Comparison of ENCODE assay signal across 8 mouse cellular contexts in genomic region chr12:91815990-91816389, GRCm38 (mm10). TPM values are rescaled to one million over a fixed set of nuclear protein-coding genes. Genes with fewer than 3 reads are reported as not detected.
DNase-seq lines count a peak whose midpoint lies in the region; ATAC-seq lines count a peak whose summit lies in the region.

No protein-coding gene starts in this region.

- no peaks in the 10 kb centered on the region for H3K27me3 ChIP-seq in lung, embryonic 15.5 days

- no peaks in the 10 kb centered on the region for H3K4me1 ChIP-seq in lung, embryonic 15.5 days

- peaks cover 83% of the 10 kb centered on the region for H3K36me3 ChIP-seq in lung, embryonic 15.5 days

- no peak overlapping the region for H3K27ac ChIP-seq in lung, embryonic 15.5 days

- no peak overlapping the region for H3K4me2 ChIP-seq in lung, embryonic 15.5 days

- H3K4me3 ChIP-seq in lung, embryonic 15.5 days = no peak overlapping the region

- WGBS in lung, embryonic 15.5 days = 24% methylated on average over 10 of the region's 10 CpGs

- H3K9me3 ChIP-seq in lung, embryonic 15.5 days = no peaks in the 10 kb centered on the region

- ATAC-seq in hematopoietic stem cell, adult 5-6 weeks (replicated peaks in 1 of 2; ENCODE audit: insufficient read depth in 1 of 2, low FRiP score in 2 of 2, low TSS enrichment in 1 of 2, low read depth in 1 of 2, poor library complexity in 2 of 2, severe bottlenecking in 2 of 2) = peak; percentile 63 to 77; a peak in 2 of 4 replicates
- ATAC-seq in lung, embryonic 15.5 days (ENCODE audit: borderline replicate concordance, extremely low read depth, low FRiP score, low TSS enrichment) = peak; percentile 42; the same call in 1 of the 2 replicates

- H3K9ac ChIP-seq in lung, embryonic 15.5 days = no peak overlapping the region

- peak; percentile 45 to 50 for DNase-seq in CD8-positive naive resting alpha-beta T cell, adult 2 months (ENCODE audit: low read depth in 2 of 2, low spot score in 2 of 2)
- DNase-seq in adrenal gland, adult 2 months = peak; percentile 66
- DNase-seq in embryo, embryonic 9.5 days (ENCODE audit: extremely low spot score) = peak; percentile 54
- peak; percentile 52 for DNase-seq in layer of hippocampus, adult 11-12 months (ENCODE audit: low spot score)
- DNase-seq in ovary, postnatal 14 days (ENCODE audit: low spot score) = peak; percentile 41
- peak; percentile 50 for DNase-seq in thymus, postnatal 25 days

RNA-seq across cellular contexts. Expression of gene Ston2, which starts 27.8 kb away (rescaled TPM):
- 1 to 10 TPM; 4.6 to 9.7 TPM for total RNA-seq in adrenal gland, adult 2 months (2021)
- 2.0 and 4.4 TPM in 2 replicates for polyA plus RNA-seq in adrenal gland, adult 2 months (2012; rRNA removed)
- total RNA-seq in hematopoietic stem cell, adult 5-6 weeks (2017) = 0.81 and 0.94 TPM in 2 replicates
- polyA plus RNA-seq in lung, embryonic 15.5 days (2015; fragmentation: Nextera tagmentation; extraction: Ambion mirVana) = 9.4 and 11.1 TPM in 2 replicates

RNA-seq across cellular contexts. Expression of gene Sel1l, which starts 33.0 kb away (rescaled TPM):
- total RNA-seq in adrenal gland, adult 2 months (2021) = 100 to 1,000 TPM; 135 to 181 TPM
- polyA plus RNA-seq in adrenal gland, adult 2 months (2012; rRNA removed) = 26.9 and 28.8 TPM in 2 replicates
- total RNA-seq in hematopoietic stem cell, adult 5-6 weeks (2017) = 67.0 and 98.3 TPM in 2 replicates
- polyA plus RNA-seq in lung, embryonic 15.5 days (2015; fragmentation: Nextera tagmentation; extraction: Ambion mirVana) = 106 and 116 TPM in 2 replicates
